Mouse (Mus musculus): ENCODE results near the gene Fam3c. TPM values are rescaled to one million over a fixed set of nuclear protein-coding genes. Genes with fewer than 3 reads are reported as not detected.

The Fam3c gene
- polyA plus RNA-seq (2015; fragmentation: Illumina TruSeq; extraction: RNeasy Lipid Tissue Mini Kit (QIAGEN cat#74804); ENCODE audit: low read depth, low replicate concordance), result 52.8 TPM

DNA sequence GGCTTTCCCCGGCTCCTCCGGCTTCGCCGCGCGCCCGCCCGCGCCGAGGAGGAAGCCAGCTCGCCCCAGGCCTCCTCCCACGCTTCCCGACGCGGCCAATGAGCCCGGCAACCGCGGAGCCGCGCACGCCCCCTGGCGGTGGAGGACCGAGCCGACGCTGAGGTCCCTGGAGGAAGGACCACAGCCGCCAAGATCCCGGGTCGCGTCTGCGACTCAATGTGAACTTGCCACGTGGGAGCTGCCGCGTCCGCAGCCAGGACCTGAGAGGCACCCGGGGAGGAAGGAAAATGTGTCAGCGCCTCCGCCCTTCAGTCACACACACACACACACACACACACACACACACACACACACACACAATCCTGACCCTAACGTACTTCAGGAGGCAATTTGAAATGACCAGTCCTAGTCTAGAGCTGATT, at the start of gene Fam3c:
Gene Fam3c, minus strand, starts transcription at position 158 of the 422 bp plus-strand sequence.

DNA sequence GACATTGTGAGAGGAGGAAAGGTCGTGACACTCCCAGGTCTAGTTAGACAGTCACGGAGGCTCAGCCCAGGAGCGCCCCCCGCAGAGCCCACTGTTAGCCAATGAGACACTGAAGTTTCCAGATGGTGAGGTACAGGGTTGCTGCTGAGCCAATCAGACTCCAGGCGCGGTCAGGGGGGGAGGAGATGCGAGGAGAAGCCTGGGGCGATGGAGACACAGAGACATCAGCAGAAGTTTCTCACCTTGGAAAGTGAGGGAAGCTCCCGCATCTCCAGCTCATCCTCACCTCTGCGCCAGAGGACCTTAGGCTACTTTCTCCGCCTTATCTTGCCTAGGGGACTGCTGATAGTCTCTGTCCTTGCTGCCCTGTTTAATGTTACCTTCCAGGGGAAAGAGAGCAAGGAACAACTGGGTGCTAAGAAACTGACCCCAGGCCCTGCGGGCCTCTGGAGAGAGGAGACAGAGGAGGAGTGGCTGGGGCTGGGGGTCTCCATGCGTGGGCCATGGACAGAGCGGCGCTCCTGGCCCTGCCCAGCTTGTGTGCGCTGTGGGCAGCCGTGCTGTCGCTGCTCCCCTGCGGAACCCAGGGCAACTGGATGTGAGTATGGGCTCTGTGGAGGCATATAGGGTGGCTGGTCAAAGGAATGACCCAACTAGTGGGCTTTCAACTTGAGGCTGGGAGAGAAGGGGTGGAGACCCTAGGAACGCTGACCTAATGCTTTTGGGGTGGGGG, 67.9 kb downstream of the Fam3c start, which contains the start of gene Wnt16:
Gene Wnt16, plus strand, starts transcription at position 224 of the 733 bp plus-strand sequence.

Other genes starting within 250 kb of the Fam3c start
- 0.67 TPM for gene Wnt16, start 68.0 kb downstream of the Fam3c start, polyA plus RNA-seq (2015; fragmentation: Illumina TruSeq; extraction: RNeasy Lipid Tissue Mini Kit (QIAGEN cat#74804); ENCODE audit: low read depth, low replicate concordance)

Measured in brain, adult 10 weeks (tissue).